Mouse (Mus musculus) megakaryocyte, embryonic 14.5 days (primary cell): ENCODE data around the gene Ctdsp1. TPM values are rescaled to one million over a fixed set of nuclear protein-coding genes. Genes with fewer than 3 reads are reported as not detected.

Source experiments
- H3K27me3 ChIP-seq: replicated peaks from 2 replicates; pipeline ENCODE3; 2012; ENCODE audit warnings: inconsistent platforms
- H3K36me3 ChIP-seq: replicated peaks from 2 replicates; pipeline ENCODE3; 2012; ENCODE audit warnings: low read length, inconsistent platforms, mixed read lengths
- H3K4me1 ChIP-seq: 2 replicates; pipeline ENCODE4 v1.6.1; 2012; ENCODE audit warnings: inconsistent platforms
- H3K4me3 ChIP-seq: replicated peaks from 2 replicates; pipeline ENCODE3; 2012; ENCODE audit warnings: moderate library complexity, mild to moderate bottlenecking, inconsistent platforms
- H3K9me3 ChIP-seq: 2 replicates; pipeline ENCODE4 v1.6.1; 2012; ENCODE audit warnings: inconsistent platforms
- FLI1 ChIP-seq: IDR thresholded peaks from 2 replicates; pipeline ENCODE4 v1.6.1; 2012; ENCODE audit warnings: low read length, inconsistent platforms, mixed read lengths
- GATA1 ChIP-seq: IDR thresholded peaks from 3 replicates; pipeline ENCODE4 v1.6.1; 2012; ENCODE audit warnings: mixed read lengths, low read length, inconsistent platforms, borderline replicate concordance
- polyA plus RNA-seq: library from polyadenylated mRNA; stranded (reverse); fragments of >175 nt; gene quantifications from 2 replicates; pipeline ENCODE4 v1.2.3, GENCODE M21; 2012; ENCODE audit warnings: low replicate concordance; ENCODE audit not compliant: insufficient read depth

Gene Ctdsp1
- polyA plus RNA-seq, 1 experiment: 117 TPM

DNA sequence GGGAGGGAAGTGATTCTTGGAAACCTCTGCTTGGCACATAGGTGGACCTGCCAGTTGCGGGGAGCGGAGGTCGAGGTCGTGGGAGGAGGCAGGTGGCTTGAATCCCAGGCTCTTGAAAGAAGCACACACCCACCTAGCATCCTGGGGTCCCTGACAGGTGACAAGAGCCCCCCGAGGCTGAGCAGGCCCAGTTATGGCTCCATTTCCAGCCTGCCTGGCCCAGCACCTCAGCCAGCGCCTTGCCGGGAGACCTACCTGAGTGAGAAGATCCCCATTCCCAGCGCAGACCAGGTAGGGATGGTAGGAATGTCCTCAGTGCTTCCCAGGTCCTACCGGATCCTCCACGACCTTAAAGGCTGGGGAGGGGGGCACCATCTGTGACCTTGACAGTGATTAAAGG is 15.7 kb upstream of the Ctdsp1 start:
- H3K4me3 ChIP-seq: peak overlapping the region; percentile 69

DNA sequence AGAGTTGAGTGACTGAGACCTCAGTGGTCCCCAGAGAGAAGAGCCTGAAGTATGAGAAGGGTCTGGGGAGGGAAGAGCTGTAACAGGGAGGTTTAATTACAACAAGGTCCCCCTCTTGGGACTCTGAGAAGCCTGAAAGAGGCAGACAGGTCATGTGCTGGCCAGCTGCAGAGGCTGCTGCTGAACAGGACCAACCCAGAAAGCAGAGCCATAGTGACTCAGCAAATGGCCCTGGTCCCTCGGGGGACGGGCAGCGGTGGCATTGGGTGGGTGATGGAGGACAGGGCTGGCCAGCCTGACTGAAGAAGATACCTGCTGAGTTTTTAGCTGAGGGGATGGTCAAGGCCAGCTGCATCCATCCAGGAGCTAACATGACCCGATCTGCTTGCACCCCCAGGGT is 14.9 kb upstream of the Ctdsp1 start:
- no peaks in the 10 kb centered on the region for H3K9me3 ChIP-seq
- H3K4me3 ChIP-seq: peak overlapping the region; percentile 79
- no peak for TF ChIP-seq FLI1
- no peak for TF ChIP-seq GATA1
- no peaks in the 10 kb centered on the region for H3K36me3 ChIP-seq
- peaks cover 31% of the 10 kb centered on the region for H3K27me3 ChIP-seq
- H3K4me1 ChIP-seq: peaks cover 79% of the 10 kb centered on the region

More for the DNA sequence above, 15.7 kb upstream of the Ctdsp1 start:
- Histone ChIP-seq H3K36me3 (no peaks in the 10 kb centered on the region), H3K9me3 (no peaks in the 10 kb centered on the region), H3K27me3 (peaks cover 35% of the 10 kb centered on the region), H3K4me1 (peaks cover 71% of the 10 kb centered on the region)
- TF ChIP-seq GATA1 (no peak), FLI1 (no peak)

DNA sequence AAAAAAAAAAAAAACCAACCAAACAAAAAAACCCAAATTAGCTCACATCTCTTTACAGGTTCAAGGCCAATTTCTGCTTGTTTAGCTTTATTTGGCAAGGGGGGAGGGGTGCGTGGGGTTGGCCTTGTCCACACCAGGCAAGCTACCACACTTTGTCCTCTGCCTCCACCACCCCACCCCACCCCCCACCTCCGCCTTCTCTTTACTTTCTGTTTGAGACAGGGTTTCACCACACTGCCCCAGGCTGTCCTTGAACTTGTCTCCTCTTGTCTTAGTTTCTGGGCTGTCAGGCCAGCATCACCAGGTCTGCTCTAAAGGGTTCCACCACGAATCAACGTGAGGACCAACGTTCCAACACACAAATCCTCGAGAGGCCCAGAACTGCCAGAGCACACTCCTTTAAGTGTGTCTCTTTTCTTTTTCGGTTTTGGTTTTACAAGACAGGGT is 12.2 kb upstream of the Ctdsp1 start:
- Histone ChIP-seq H3K4me1 (peaks cover 80% of the 10 kb centered on the region), H3K9me3 (no peaks in the 10 kb centered on the region), H3K4me3 (no peak overlapping the region), H3K36me3 (no peaks in the 10 kb centered on the region), H3K27me3 (peaks cover 27% of the 10 kb centered on the region)
- TF ChIP-seq GATA1 (no peak), FLI1 (no peak)

DNA sequence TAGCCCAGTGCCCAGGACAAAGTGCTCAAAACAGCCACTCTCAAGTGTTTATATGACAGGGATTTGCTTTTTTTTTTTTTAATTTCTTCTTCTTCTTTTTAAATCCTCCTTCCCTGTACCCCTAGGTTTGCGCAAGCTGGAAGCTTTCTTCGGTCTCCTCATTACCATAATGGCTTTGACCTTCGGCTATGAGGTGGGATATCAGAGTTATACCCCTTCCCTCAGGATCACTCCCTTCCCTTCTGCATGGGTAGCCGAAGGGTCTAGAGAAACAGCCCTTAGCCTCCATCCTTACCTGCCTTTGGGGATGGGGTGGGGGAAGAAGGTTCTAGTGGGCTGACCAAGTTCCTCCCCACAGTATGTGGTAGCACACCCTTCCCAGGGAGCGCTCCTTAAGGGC is 10.8 kb upstream of the Ctdsp1 start:
- no peak overlapping the region for H3K4me3 ChIP-seq
- H3K36me3 ChIP-seq: no peaks in the 10 kb centered on the region
- peaks cover 84% of the 10 kb centered on the region for H3K4me1 ChIP-seq
- H3K9me3 ChIP-seq: no peaks in the 10 kb centered on the region
- TF ChIP-seq GATA1 (no peak), FLI1 (no peak)
- peaks cover 25% of the 10 kb centered on the region for H3K27me3 ChIP-seq

DNA sequence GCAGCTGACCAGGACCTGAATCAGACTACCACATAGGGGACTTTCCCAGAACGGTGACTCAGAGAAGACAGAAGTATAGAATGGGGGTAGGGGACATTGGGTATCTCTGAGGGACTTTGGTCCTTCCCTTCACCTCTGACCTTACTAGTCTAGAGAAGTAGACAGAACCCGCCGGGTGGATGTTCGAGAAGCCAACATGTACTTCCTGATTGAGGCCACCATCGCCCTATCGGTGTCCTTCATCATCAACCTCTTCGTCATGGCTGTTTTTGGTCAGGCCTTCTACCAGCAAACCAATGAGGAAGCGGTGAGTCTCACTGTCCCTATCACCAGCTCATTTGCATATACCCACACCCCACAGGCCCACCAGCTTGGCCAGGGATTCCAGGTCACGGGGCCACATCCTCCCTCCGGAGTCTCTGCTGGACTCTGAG is 9.7 kb upstream of the Ctdsp1 start:
- H3K27me3 ChIP-seq: peaks cover 16% of the 10 kb centered on the region
- peak overlapping the region; percentile 16 for H3K4me3 ChIP-seq
- TF ChIP-seq FLI1: no peak
- no peak for TF ChIP-seq GATA1
- H3K4me1 ChIP-seq: peaks cover 81% of the 10 kb centered on the region
- H3K36me3 ChIP-seq: no peaks in the 10 kb centered on the region
- no peaks in the 10 kb centered on the region for H3K9me3 ChIP-seq

DNA sequence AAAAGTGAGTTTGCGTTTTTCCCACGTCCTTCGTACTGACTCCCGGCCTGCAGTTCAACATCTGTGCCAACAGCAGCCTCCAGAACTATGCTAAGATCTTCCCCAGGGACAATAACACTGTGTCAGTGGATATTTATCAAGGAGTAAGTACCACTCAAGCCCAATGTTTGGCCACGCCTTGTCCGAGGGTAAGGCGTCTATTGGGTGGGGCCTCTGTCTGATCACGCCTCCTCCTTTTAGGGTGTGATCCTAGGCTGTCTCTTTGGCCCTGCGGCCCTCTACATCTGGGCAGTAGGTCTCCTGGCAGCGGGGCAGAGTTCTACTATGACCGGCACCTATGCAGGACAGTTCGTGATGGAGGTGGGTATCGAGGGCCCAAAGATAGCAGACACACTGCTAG is 7.9 kb upstream of the Ctdsp1 start:
- no peak overlapping the region for H3K4me3 ChIP-seq
- no peaks in the 10 kb centered on the region for H3K9me3 ChIP-seq
- peaks cover 12% of the 10 kb centered on the region for H3K27me3 ChIP-seq
- H3K4me1 ChIP-seq: peaks cover 83% of the 10 kb centered on the region
- TF ChIP-seq GATA1 (no peak), FLI1 (no peak)
- H3K36me3 ChIP-seq: no peaks in the 10 kb centered on the region

DNA sequence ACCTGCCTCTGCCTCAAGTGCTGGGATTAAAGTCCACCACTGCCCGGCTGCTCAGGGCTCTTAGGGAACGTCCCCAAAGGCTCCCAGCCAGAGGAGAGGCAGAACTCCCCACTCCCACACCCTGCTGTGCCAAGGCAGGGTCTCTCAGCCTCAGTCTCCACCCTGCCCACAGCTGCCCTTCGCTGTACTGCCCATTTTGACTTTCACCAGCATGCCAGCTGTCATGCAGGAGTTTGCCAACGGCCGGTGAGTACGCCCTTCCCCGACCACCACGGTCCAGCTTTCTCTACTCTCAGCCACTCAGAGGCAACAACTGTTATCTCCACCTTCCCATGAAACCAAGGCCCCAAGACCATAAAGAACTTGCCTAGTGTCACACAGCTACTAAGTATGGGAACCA is 6.8 kb upstream of the Ctdsp1 start:
- H3K36me3 ChIP-seq: no peaks in the 10 kb centered on the region
- peak overlapping the region; percentile 67 for H3K4me3 ChIP-seq
- H3K4me1 ChIP-seq: peaks cover 82% of the 10 kb centered on the region
- TF ChIP-seq GATA1 (no peak), FLI1 (no peak)
- peaks cover 12% of the 10 kb centered on the region for H3K27me3 ChIP-seq
- H3K9me3 ChIP-seq: no peaks in the 10 kb centered on the region

DNA sequence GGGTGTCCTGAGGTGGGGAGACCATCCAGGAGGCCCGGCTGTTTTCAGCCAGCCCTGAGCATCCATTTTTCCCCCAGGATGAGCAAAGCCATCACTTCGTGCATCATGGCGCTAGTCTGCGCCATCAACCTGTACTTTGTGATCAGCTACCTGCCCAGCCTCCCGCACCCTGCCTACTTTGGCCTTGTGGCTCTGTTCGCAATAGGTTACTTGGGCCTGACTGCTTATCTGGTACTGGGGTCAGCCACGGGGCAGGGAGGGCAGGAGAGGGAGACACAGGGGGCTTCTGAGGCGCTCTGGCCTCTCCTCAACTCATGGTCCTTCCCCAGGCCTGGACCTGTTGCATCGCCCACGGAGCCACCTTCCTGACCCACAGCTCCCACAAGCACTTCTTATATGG is 6.2 kb upstream of the Ctdsp1 start:
- TF ChIP-seq GATA1 (no peak), FLI1 (no peak)
- H3K9me3 ChIP-seq: no peaks in the 10 kb centered on the region
- H3K4me3 ChIP-seq: no peak overlapping the region
- peaks cover 82% of the 10 kb centered on the region for H3K4me1 ChIP-seq
- no peaks in the 10 kb centered on the region for H3K36me3 ChIP-seq
- peaks cover 12% of the 10 kb centered on the region for H3K27me3 ChIP-seq

DNA sequence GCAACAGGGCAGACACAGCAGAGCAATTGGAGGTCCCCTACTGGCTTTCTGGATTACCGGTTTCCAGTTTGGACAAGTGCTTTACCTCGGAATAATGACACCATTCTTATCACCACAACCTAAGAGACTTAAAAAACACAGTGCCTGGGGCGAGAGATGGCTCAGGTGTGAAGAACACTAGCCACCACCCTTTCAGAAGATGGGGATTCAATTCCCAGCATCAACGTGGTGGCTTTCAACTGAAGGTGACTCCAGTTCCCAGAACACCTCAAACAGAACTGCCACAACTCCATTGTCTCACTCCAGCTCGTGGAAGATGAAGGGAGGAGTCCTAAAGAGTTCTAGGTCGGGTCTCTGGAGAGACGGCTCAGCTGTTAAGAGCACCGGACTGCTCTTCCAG is 5.8 kb upstream of the Ctdsp1 start:
- H3K27me3 ChIP-seq: peaks cover 12% of the 10 kb centered on the region
- no peaks in the 10 kb centered on the region for H3K9me3 ChIP-seq
- TF ChIP-seq FLI1: no peak
- TF ChIP-seq GATA1: no peak
- H3K4me3 ChIP-seq: no peak overlapping the region
- peaks cover 82% of the 10 kb centered on the region for H3K4me1 ChIP-seq
- no peaks in the 10 kb centered on the region for H3K36me3 ChIP-seq

DNA sequence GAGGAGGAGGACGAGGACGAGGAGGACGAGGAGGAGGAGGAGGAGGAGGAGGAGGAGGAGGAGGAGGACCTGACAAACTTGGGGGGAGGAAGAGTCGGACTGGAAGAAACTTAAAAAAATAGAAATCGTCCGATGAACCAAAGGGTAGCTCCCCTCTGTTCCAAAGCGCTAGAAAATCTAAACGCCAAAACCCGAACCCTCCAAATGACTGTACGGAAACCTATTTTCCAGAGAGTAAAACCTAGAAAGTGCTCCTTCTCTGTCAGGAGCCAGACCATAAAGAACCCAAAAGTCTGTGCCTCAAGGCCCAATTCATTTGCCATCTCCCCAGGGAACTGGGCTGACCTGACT is 5.0 kb upstream of the Ctdsp1 start:
- no peaks in the 10 kb centered on the region for H3K9me3 ChIP-seq
- H3K27me3 ChIP-seq: peaks cover 11% of the 10 kb centered on the region
- TF ChIP-seq GATA1 (no peak), FLI1 (no peak)
- H3K4me1 ChIP-seq: peaks cover 82% of the 10 kb centered on the region
- H3K4me3 ChIP-seq: peak overlapping the region; percentile 94
- H3K36me3 ChIP-seq: no peaks in the 10 kb centered on the region
